Mouse (Mus musculus): ENCODE measurements around the gene Mbd3l2. TPM values are rescaled to one million over a fixed set of nuclear protein-coding genes. Genes with fewer than 3 reads are reported as not detected.
"Not testable (repeated sequence)": the region's sequence is repeated elsewhere in the genome, so short reads cannot be mapped to it uniquely, and the experiment has no call there.

Gene Mbd3l2
- polyA plus RNA-seq (2015; fragmentation: Nextera tagmentation; extraction: Ambion mirVana): not detected in 2 replicates

DNA sequence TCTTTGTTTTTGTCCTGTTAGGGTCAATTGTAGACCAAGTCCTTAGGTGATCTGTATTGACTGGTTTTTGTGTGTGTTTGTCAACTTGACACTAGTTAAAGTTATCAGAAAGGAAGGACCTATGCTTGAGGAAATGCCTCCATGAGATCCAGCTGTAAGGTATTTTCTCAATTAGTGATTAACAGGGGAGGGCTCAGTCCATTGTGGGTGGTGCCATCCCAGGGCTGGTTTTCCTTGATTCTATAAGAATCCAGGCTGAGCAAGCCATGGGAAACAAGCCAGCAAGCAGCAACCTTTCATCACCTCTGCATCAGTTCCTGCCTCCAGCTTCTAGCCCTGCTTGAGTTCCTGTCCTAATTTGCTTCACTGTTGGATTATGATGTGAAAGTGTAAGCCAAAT is at the start of gene Mbd3l2:
Gene Mbd3l2 (plus strand): TSS at position 301 of the 400 bp plus-strand sequence.
- H3K4me3 ChIP-seq (ENCODE audit: low read depth, low read length): no peak within 1 kb of the TSS
- H3K36me3 ChIP-seq (ENCODE audit: control insufficient read depth, insufficient read depth): no peaks in the 10 kb centered on the region
- no peaks in the 10 kb centered on the region for H3K4me1 ChIP-seq (ENCODE audit: control insufficient read depth, low read depth, low read length)
- no peaks in the 10 kb centered on the region for H3K9me3 ChIP-seq (replicated peaks; ENCODE audit: control insufficient read depth, low read length)
- no peak within 1 kb of the TSS for H3K27ac ChIP-seq (ENCODE audit: low read length)
- H3K4me2 ChIP-seq (ENCODE audit: low read depth, low read length): no peak within 1 kb of the TSS
- ATAC-seq (ENCODE audit: low read depth): no peak
- no peak within 1 kb of the TSS for H3K9ac ChIP-seq (ENCODE audit: low read depth, low read length)
- no peaks in the 10 kb centered on the region for H3K27me3 ChIP-seq (ENCODE audit: control insufficient read depth, insufficient read depth, low read depth, low read length)

DNA sequence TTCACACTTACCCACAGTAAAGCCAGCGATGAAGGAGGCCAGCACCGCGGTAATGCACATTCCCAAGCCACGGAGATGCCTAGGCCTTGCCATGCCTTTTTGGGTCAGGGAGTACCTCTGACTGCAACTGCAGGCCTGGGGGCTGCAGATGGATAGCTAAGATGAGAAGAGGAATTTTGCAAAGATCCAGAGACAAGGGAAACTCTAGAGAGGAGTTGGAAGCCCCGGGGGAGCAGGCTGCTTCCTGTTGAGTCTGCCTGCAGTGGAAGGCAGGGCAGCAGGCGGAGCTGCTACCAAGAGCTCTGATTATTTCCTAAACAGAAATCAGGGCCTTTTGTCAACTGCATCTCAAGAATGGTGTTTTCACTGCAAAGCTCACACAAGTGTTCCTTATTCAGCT is 44.7 kb upstream of the Mbd3l2 start:
- H3K9ac ChIP-seq (ENCODE audit: low read depth, low read length): no peak overlapping the region
- 33% methylated on average over 6 of the region's 6 CpGs for WGBS (ENCODE audit: insufficient replicate concordance)
- no peak overlapping the region for H3K27ac ChIP-seq (ENCODE audit: low read length)
- H3K36me3 ChIP-seq (ENCODE audit: control insufficient read depth, insufficient read depth): no peaks in the 10 kb centered on the region
- H3K4me3 ChIP-seq (ENCODE audit: low read depth, low read length): no peak overlapping the region
- no peak overlapping the region for H3K4me2 ChIP-seq (ENCODE audit: low read depth, low read length)
- no peak for ATAC-seq (ENCODE audit: low read depth)
- no peaks in the 10 kb centered on the region for H3K4me1 ChIP-seq (ENCODE audit: control insufficient read depth, low read depth, low read length)
- H3K27me3 ChIP-seq (ENCODE audit: control insufficient read depth, insufficient read depth, low read depth, low read length): no peaks in the 10 kb centered on the region
- H3K9me3 ChIP-seq (replicated peaks; ENCODE audit: control insufficient read depth, low read length): no peaks in the 10 kb centered on the region

DNA sequence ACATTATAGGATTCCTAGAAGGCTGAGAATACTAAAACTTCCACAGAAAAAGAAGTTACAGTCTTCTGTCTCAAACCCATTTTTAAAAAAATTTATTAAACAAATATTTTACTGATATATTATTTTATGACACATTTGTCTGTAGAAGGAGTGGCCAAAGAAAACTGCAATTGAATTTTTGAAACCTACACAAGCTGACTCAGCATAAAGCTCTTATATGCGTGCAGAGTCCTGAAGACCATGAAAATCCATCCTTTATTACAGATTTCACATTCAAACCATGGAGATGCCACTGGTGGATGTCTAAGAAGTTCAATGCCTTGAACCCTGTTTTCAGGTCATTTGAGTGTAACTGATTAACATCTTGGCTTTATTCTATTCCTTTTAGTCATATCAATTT is 30.8 kb upstream of the Mbd3l2 start:
- ATAC-seq (ENCODE audit: low read depth): no peak
- no peaks in the 10 kb centered on the region for H3K9me3 ChIP-seq (replicated peaks; ENCODE audit: control insufficient read depth, low read length)
- H3K4me2 ChIP-seq (ENCODE audit: low read depth, low read length): no peak overlapping the region
- no peak overlapping the region for H3K27ac ChIP-seq (ENCODE audit: low read length)
- no peaks in the 10 kb centered on the region for H3K27me3 ChIP-seq (ENCODE audit: control insufficient read depth, insufficient read depth, low read depth, low read length)
- H3K9ac ChIP-seq (ENCODE audit: low read depth, low read length): no peak overlapping the region
- no peaks in the 10 kb centered on the region for H3K36me3 ChIP-seq (ENCODE audit: control insufficient read depth, insufficient read depth)
- H3K4me1 ChIP-seq (ENCODE audit: control insufficient read depth, low read depth, low read length): no peaks in the 10 kb centered on the region
- 52% methylated on average over 1 of the region's 1 CpGs for WGBS (ENCODE audit: insufficient replicate concordance)
- H3K4me3 ChIP-seq (ENCODE audit: low read depth, low read length): no peak overlapping the region

- WGBS (ENCODE audit: insufficient replicate concordance): 43% methylated on average over 2 of the region's 2 CpGs
- not testable (repeated sequence) for H3K4me3 ChIP-seq (ENCODE audit: low read depth, low read length); H3K9me3 ChIP-seq (replicated peaks; ENCODE audit: control insufficient read depth, low read length); H3K27ac ChIP-seq (ENCODE audit: low read length); H3K4me2 ChIP-seq (ENCODE audit: low read depth, low read length); H3K4me1 ChIP-seq (ENCODE audit: control insufficient read depth, low read depth, low read length); H3K9ac ChIP-seq (ENCODE audit: low read depth, low read length); H3K27me3 ChIP-seq (ENCODE audit: control insufficient read depth, insufficient read depth, low read depth, low read length); H3K36me3 ChIP-seq (ENCODE audit: control insufficient read depth, insufficient read depth); ATAC-seq (ENCODE audit: low read depth)
These were observed 27.6 kb upstream of the Mbd3l2 start, which contains the start of gene Naalad2 for GRCm38 (mm10) chr9:18402895-18403294. Naalad2 (minus strand) TSS chr9:18402995.

- Histone ChIP-seq H3K9me3 (replicated peaks; ENCODE audit: control insufficient read depth, low read length) (no peaks in the 10 kb centered on the region), H3K4me1 (ENCODE audit: control insufficient read depth, low read depth, low read length) (no peaks in the 10 kb centered on the region), H3K36me3 (ENCODE audit: control insufficient read depth, insufficient read depth) (no peaks in the 10 kb centered on the region), H3K27ac (ENCODE audit: low read length) (no peak within 1 kb of the TSS), H3K9ac (ENCODE audit: low read depth, low read length) (no peak within 1 kb of the TSS), H3K4me3 (ENCODE audit: low read depth, low read length) (no peak within 1 kb of the TSS), H3K4me2 (ENCODE audit: low read depth, low read length) (no peak within 1 kb of the TSS), H3K27me3 (ENCODE audit: control insufficient read depth, insufficient read depth, low read depth, low read length) (no peaks in the 10 kb centered on the region)
- no peak for ATAC-seq (ENCODE audit: low read depth)
- WGBS (ENCODE audit: insufficient replicate concordance): 15% methylated on average over 1 of the region's 1 CpGs
These were observed 26.3 kb upstream of the Mbd3l2 start, which contains the start of gene Ubtfl1 for GRCm38 (mm10) chr9:18404118-18404517. Ubtfl1 (plus strand) TSS chr9:18404418.

GRCm38 (mm10) chr9:18412371-18412770 is 18.1 kb upstream of the Mbd3l2 start:
- WGBS (ENCODE audit: insufficient replicate concordance): 48% methylated on average over 4 of the region's 4 CpGs
- not testable (repeated sequence) for H3K4me1 ChIP-seq (ENCODE audit: control insufficient read depth, low read depth, low read length); H3K9me3 ChIP-seq (replicated peaks; ENCODE audit: control insufficient read depth, low read length); H3K27me3 ChIP-seq (ENCODE audit: control insufficient read depth, insufficient read depth, low read depth, low read length); H3K4me2 ChIP-seq (ENCODE audit: low read depth, low read length); ATAC-seq (ENCODE audit: low read depth); H3K9ac ChIP-seq (ENCODE audit: low read depth, low read length); H3K36me3 ChIP-seq (ENCODE audit: control insufficient read depth, insufficient read depth); H3K27ac ChIP-seq (ENCODE audit: low read length); H3K4me3 ChIP-seq (ENCODE audit: low read depth, low read length)

DNA sequence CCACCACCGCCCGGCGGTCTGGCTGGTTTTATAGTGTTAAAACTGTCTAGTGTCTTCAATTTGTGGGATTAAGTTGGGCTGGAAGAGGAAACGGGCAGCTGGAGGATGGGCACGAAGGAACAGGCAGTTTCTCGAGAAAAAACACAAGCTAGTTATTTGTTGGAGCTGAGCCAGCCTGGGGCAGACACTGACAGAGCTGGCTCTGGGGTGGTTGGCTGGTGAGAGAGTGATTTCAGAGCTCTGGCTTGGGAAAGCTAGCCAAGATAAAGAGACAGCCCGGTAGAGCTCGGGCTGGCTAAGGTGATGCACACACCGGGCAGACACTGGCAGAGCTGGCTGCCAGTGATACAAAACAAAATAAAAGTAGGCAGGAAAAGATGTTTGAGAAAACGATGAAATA is 1.2 kb downstream of the Mbd3l2 start:
- Histone ChIP-seq H3K4me3 (ENCODE audit: low read depth, low read length) (no peak overlapping the region), H3K9me3 (replicated peaks; ENCODE audit: control insufficient read depth, low read length) (no peaks in the 10 kb centered on the region), H3K4me2 (ENCODE audit: low read depth, low read length) (no peak overlapping the region), H3K36me3 (ENCODE audit: control insufficient read depth, insufficient read depth) (no peaks in the 10 kb centered on the region), H3K27me3 (ENCODE audit: control insufficient read depth, insufficient read depth, low read depth, low read length) (no peaks in the 10 kb centered on the region), H3K27ac (ENCODE audit: low read length) (no peak overlapping the region), H3K4me1 (ENCODE audit: control insufficient read depth, low read depth, low read length) (no peaks in the 10 kb centered on the region), H3K9ac (ENCODE audit: low read depth, low read length) (no peak overlapping the region)
- ATAC-seq (ENCODE audit: low read depth): no peak
- WGBS (ENCODE audit: insufficient replicate concordance): 61% methylated on average over 10 of the region's 10 CpGs

- no peaks in the 10 kb centered on the region for H3K27me3 ChIP-seq (ENCODE audit: control insufficient read depth, insufficient read depth, low read depth, low read length)
- no peak overlapping the region for H3K4me2 ChIP-seq (ENCODE audit: low read depth, low read length)
- H3K4me3 ChIP-seq (ENCODE audit: low read depth, low read length): no peak overlapping the region
- peaks cover 2% of the 10 kb centered on the region; the same call in 1 of the 2 replicates for H3K9me3 ChIP-seq (replicated peaks; ENCODE audit: control insufficient read depth, low read length)
- H3K4me1 ChIP-seq (ENCODE audit: control insufficient read depth, low read depth, low read length): no peaks in the 10 kb centered on the region
- no peak overlapping the region for H3K27ac ChIP-seq (ENCODE audit: low read length)
- H3K36me3 ChIP-seq (ENCODE audit: control insufficient read depth, insufficient read depth): no peaks in the 10 kb centered on the region; the same call in 1 of the 2 replicates
- 64% methylated on average over 4 of the region's 4 CpGs for WGBS (ENCODE audit: insufficient replicate concordance)
- H3K9ac ChIP-seq (ENCODE audit: low read depth, low read length): no peak overlapping the region
- ATAC-seq (ENCODE audit: low read depth): no peak
These were observed 26.1 kb downstream of the Mbd3l2 start for GRCm38 (mm10) chr9:18456520-18456919.

DNA sequence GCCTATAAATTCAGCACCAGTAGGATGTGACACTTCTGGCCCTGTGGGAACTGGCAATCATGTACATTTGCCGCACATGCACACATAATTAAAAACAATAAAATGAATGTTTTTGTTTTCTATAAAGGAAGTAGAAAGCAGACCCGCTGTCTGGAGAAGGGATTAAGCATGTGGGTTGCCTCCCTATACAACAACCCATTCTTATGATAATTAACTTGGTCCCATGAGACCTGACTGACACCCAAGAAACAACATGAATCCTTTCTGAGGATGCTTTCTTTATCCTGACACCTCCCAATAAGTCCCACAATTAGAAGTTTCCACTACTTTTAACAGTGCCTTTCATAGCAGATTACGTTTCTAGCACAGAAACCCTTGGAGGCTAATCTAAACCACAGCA is 36.9 kb downstream of the Mbd3l2 start:
- Histone ChIP-seq H3K27ac (ENCODE audit: low read length) (no peak overlapping the region), H3K4me1 (ENCODE audit: control insufficient read depth, low read depth, low read length) (no peaks in the 10 kb centered on the region), H3K36me3 (ENCODE audit: control insufficient read depth, insufficient read depth) (no peaks in the 10 kb centered on the region), H3K4me2 (ENCODE audit: low read depth, low read length) (no peak overlapping the region), H3K9me3 (replicated peaks; ENCODE audit: control insufficient read depth, low read length) (no peaks in the 10 kb centered on the region), H3K9ac (ENCODE audit: low read depth, low read length) (no peak overlapping the region), H3K4me3 (ENCODE audit: low read depth, low read length) (no peak overlapping the region), H3K27me3 (ENCODE audit: control insufficient read depth, insufficient read depth, low read depth, low read length) (no peaks in the 10 kb centered on the region)
- ATAC-seq (ENCODE audit: low read depth): no peak
- WGBS (ENCODE audit: insufficient replicate concordance): 58% methylated on average over 3 of the region's 3 CpGs
